Mouse (Mus musculus) forebrain, postnatal 0 days (tissue): ENCODE data around the gene Man1a. TPM values are rescaled to one million over a fixed set of nuclear protein-coding genes. Genes with fewer than 3 reads are reported as not detected.

Source experiments
- ATAC-seq: fragments of 200-750 bp; cut with Nextera tagmentation; 2 replicates; pipeline ENCODE4 v1.8.0; 2017; ENCODE audit warnings: mild to moderate bottlenecking, moderate library complexity
- DNase-seq: peaks from one replicate; pipeline ENCODE4 v3.0.0-alpha.2; 2015
- H3K27ac ChIP-seq: fragments of 300-500 bp; sonication (generic); 2 replicates; pipeline ENCODE4 v1.5.1; 2014; ENCODE audit warnings: low read depth, mild to moderate bottlenecking, antibody characterized with exemption, low read length, moderate library complexity, mixed read lengths
- H3K27me3 ChIP-seq: fragments of 300-500 bp; sonication (generic); 2 replicates; pipeline ENCODE4 v1.6.1; 2014; ENCODE audit warnings: mild to moderate bottlenecking, low read length, mixed read lengths; ENCODE audit not compliant: insufficient read depth
- H3K36me3 ChIP-seq: fragments of 300-500 bp; sonication (generic); 2 replicates; pipeline ENCODE4 v1.6.1; 2014; ENCODE audit warnings: mild to moderate bottlenecking, moderate library complexity; ENCODE audit not compliant: insufficient read depth
- H3K4me1 ChIP-seq: fragments of 300-500 bp; sonication (generic); 2 replicates; pipeline ENCODE4 v1.6.1; 2014; ENCODE audit warnings: antibody characterized with exemption; ENCODE audit not compliant: insufficient read depth
- H3K4me2 ChIP-seq: fragments of 300-500 bp; sonication (generic); 2 replicates; pipeline ENCODE4 v1.6.1; 2014; ENCODE audit warnings: low read depth, mild to moderate bottlenecking, moderate library complexity
- H3K4me3 ChIP-seq: fragments of 300-500 bp; sonication (generic); 2 replicates; pipeline ENCODE4 v1.5.1; 2014; ENCODE audit warnings: low read depth, low read length, mixed read lengths
- H3K9ac ChIP-seq: fragments of 300-500 bp; sonication (generic); 2 replicates; pipeline ENCODE4 v1.6.1; 2014; ENCODE audit warnings: mild to moderate bottlenecking
- H3K9me3 ChIP-seq: fragments of 300-500 bp; sonication (generic); 2 replicates; pipeline ENCODE4 v1.6.1; 2016; ENCODE audit warnings: low read length
- CTCF ChIP-seq: sonication (generic); IDR thresholded peaks from 2 replicates; pipeline ENCODE4 v1.5.1; 2016; ENCODE audit warnings: antibody characterized with exemption, control low read depth, low read depth
- WGBS: fragments of 180-500 bp; shearing (Covaris S2); extraction: QIAGEN DNeasy Blood & Tissue Kit; methylation state at CpG from one replicate; pipeline ENCODE4 v1.1.7; 2014; 5-methylcytosine and 5-hydroxymethylcytosine counted together
- polyA plus RNA-seq: library from polyadenylated mRNA; unstranded; fragments of >200 nt; fragmentation: Nextera tagmentation; extraction: Ambion mirVana; gene quantifications from 2 replicates; pipeline ENCODE4 v1.2.1, GENCODE M21; 2015
- total RNA-seq: library from RNA; depleted of rRNA; stranded (reverse); fragments of >200 nt; gene quantifications from 2 replicates; pipeline ENCODE4 v1.2.3, GENCODE M21; 2014

Man1a gene
- total and polyA plus RNA-seq, 2 experiments from 2014 or later, result 4.7 to 25.4 TPM

DNA sequence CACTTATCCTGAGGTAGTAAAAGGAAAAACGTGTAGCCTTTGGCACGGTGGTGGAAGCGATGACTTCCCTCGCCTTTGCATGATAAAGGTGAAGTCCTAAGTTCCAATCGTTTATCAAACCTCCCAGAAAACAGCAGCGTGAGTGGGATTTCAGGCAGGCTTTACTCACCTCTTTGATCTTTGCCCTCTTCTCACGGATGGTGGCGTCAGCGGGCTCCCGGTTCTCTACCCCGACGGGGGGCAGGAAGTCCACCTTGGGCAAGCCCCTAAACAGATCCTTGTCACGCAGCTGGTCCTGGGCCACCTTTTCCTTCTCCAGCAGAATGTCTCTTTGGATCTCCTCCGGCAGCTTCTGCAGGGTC is 2.2 kb downstream of the Man1a start:
- TF ChIP-seq CTCF, result no peak
- WGBS, result 5% methylated on average over 14 of the region's 14 CpGs
- H3K4me2 ChIP-seq, result peak overlapping the region; percentile 99
- no peaks in the 10 kb centered on the region for H3K36me3 ChIP-seq
- H3K4me3 ChIP-seq, result peak overlapping the region; percentile 70
- no peaks in the 10 kb centered on the region for H3K27me3 ChIP-seq
- H3K27ac ChIP-seq, result 0 out of 2 replicates have a peak overlapping the region, but pooled peaks have one; percentile 35
- ATAC-seq (no peak), DNase-seq (no peak)
- peak overlapping the region; percentile 59 for H3K9ac ChIP-seq
- no peaks in the 10 kb centered on the region for H3K9me3 ChIP-seq
- H3K4me1 ChIP-seq, result no peaks in the 10 kb centered on the region

DNA sequence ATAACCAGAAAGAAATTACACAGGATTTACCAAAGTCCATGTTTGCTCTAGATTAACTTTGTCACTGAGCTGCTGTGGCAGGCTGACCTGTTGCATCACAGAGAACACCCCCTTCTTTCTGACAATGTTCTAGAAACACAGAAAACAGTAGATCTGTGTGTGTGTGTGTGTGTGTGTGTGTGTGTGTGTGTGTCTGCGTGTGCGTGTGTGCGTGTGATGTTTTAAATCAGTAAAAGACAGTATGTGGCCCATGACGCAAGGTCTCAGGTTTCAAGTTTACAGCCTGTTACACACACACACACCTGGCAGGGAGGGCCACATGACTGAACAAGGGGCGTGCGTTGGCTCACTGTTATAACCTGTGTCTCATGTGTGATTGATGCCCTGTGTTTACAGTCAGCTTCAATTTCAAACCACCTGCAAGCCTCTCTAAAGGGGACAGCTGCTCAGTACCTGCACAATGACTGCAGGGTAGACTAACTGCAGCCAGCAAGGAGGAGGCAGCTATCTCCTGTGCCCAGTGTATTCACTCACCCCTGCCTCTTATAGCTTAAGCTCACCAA is 2.7 kb downstream of the Man1a start:
- 78% methylated on average over 6 of the region's 6 CpGs for WGBS
- peak overlapping the region; percentile 99 for H3K4me2 ChIP-seq
- no peaks in the 10 kb centered on the region for H3K27me3 ChIP-seq
- TF ChIP-seq CTCF, result no peak
- peak overlapping the region; percentile 70 for H3K4me3 ChIP-seq
- no peaks in the 10 kb centered on the region for H3K4me1 ChIP-seq
- DNase-seq (no peak), ATAC-seq (no peak)
- no peaks in the 10 kb centered on the region for H3K9me3 ChIP-seq
- H3K9ac ChIP-seq, result peak overlapping the region; percentile 59
- H3K36me3 ChIP-seq, result no peaks in the 10 kb centered on the region
- no peak overlapping the region for H3K27ac ChIP-seq

DNA sequence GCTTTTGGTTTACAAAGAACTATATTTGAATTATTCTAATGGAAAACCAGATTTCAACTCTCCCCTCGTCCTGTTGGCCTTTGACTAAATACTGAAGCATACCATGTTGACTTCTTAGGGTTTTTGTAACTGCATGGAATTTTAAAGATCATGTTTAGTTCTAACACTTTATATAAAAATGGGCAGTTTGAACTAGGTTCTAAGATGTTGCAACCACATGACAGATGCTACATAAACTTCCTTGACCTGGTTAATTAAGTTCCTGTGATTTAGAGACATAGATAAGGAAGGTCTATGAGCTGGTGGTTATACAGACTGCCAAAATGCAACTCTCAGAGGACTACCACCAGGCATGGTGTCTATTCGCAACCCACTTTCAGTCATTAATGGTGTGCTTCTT is 4.1 kb downstream of the Man1a start:
- Histone ChIP-seq H3K4me2 (peak overlapping the region; percentile 99), H3K9me3 (no peaks in the 10 kb centered on the region), H3K4me1 (no peaks in the 10 kb centered on the region), H3K27me3 (no peaks in the 10 kb centered on the region), H3K4me3 (peak overlapping the region; percentile 70), H3K9ac (no peak overlapping the region), H3K36me3 (no peaks in the 10 kb centered on the region), H3K27ac (no peak overlapping the region)
- ATAC-seq, result no peak
- 94% methylated on average over 2 of the region's 2 CpGs for WGBS
- TF ChIP-seq CTCF, result no peak
- DNase-seq, result no peak

DNA sequence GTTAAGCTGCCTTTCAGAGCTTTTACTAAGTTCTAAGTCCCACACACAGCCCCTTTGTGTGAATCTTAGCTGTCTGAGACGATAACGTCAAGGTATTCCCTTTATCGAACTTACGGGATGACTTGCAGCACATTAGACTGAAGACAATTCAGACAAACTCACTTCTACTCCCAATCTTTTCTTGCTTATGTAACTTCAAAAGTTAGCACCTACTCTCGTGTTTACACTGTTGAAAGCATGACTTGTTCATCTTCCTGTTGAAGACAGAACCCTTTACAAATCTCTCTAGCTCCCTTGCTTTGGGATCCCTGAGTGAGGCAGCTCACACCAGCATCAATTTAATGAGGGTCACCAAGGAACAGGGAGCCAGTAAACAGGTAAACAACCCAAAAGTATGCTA is 5.9 kb downstream of the Man1a start:
- Histone ChIP-seq H3K27ac (no peak overlapping the region), H3K9ac (no peak overlapping the region), H3K9me3 (no peaks in the 10 kb centered on the region), H3K4me2 (no peak overlapping the region; the same call in 1 of the 2 replicates), H3K4me3 (no peak overlapping the region), H3K36me3 (no peaks in the 10 kb centered on the region), H3K27me3 (no peaks in the 10 kb centered on the region), H3K4me1 (no peaks in the 10 kb centered on the region)
- TF ChIP-seq CTCF, result no peak
- WGBS, result 75% methylated on average over 5 of the region's 5 CpGs
- ATAC-seq (no peak), DNase-seq (no peak)

DNA sequence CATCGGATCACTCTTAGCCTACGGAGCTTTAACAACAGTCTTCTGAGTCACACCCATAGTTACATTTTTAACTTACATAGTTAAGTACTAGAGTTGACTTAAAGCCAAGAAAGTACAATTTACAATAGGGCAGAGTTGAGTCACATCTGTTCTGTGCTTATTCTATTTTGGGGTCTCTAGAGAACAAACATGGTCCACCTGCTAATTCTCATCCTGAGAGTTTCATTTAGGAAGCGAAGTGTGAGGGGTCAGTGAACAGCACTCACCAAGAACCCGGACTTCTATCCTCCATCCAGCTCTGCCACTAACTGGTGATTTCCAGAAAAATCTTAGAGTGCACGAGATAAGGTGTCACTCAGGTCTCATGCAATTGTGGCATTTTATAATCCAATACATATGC is 7.0 kb downstream of the Man1a start:
- Histone ChIP-seq H3K36me3 (no peaks in the 10 kb centered on the region), H3K4me2 (no peak overlapping the region), H3K9me3 (no peaks in the 10 kb centered on the region), H3K4me1 (no peaks in the 10 kb centered on the region), H3K27ac (no peak overlapping the region), H3K9ac (no peak overlapping the region), H3K27me3 (no peaks in the 10 kb centered on the region), H3K4me3 (no peak overlapping the region)
- ATAC-seq (no peak), DNase-seq (no peak)
- WGBS, result 94% methylated on average over 5 of the region's 5 CpGs
- no peak for TF ChIP-seq CTCF

DNA sequence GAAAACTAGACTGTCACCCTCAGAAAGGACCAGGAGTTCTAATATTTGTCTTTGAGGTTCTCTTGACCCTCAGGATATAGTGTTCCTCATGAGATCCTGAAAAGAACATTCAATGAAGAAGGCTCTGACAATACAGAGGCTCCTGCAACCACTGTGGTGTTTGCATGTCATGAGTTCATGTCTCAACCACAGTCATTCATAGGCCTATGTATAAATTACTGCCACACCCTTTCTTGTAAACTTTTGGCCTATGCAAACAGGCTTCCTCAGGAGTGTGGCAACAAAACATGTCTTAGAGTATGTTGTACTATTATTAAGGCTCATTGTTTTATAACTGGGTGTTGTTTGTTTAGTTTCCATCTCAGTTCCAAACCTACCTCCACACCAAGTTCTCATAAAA is 9.7 kb downstream of the Man1a start:
- TF ChIP-seq CTCF, result no peak
- no peak overlapping the region for H3K4me2 ChIP-seq
- H3K4me3 ChIP-seq, result no peak overlapping the region
- no peaks in the 10 kb centered on the region for H3K36me3 ChIP-seq
- no peak overlapping the region for H3K9ac ChIP-seq
- H3K9me3 ChIP-seq, result no peaks in the 10 kb centered on the region
- no peaks in the 10 kb centered on the region for H3K27me3 ChIP-seq
- no peaks in the 10 kb centered on the region for H3K4me1 ChIP-seq
- no peak for DNase-seq
- no peak for ATAC-seq
- H3K27ac ChIP-seq, result no peak overlapping the region

DNA sequence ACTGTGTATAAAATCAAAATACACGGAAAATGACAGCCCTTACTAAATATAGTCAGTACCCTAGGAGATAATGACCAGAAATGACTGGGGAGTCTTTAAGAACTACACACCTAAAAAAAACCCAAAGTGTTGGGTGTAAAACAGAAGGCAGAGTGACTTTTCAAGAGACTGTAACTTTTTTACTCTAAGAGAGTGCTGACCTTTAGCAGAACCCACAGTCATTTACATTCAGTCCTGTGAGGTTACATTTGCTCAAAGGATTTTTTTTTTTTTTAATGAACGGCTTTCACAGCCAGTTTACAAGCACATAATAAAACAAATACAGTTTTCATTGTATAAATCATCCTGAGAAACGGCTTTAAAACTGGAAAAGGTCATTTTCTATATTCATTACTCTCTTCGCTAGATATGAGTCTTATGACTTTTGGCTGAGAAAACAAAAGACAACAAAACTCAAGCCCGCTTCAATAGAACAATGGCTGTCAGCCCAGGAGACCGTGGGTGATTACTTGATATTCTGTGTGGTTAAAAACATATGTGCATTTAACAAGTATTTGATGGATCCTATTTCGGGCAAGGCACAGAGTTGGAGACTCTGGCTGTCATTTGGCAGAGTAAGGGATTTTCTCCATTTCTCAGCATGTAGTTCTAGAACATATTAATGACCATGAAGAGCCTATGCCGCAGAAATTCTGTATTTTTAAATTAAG is 12.7 kb downstream of the Man1a start:
- H3K9me3 ChIP-seq, result no peaks in the 10 kb centered on the region
- H3K27me3 ChIP-seq, result no peaks in the 10 kb centered on the region
- H3K4me2 ChIP-seq, result no peak overlapping the region
- DNase-seq (no peak), ATAC-seq (no peak)
- no peak overlapping the region for H3K4me3 ChIP-seq
- no peak overlapping the region for H3K27ac ChIP-seq
- no peaks in the 10 kb centered on the region for H3K36me3 ChIP-seq
- H3K9ac ChIP-seq, result no peak overlapping the region
- TF ChIP-seq CTCF, result no peak
- 62% methylated on average over 8 of the region's 8 CpGs for WGBS
- H3K4me1 ChIP-seq, result no peaks in the 10 kb centered on the region
